Mouse (Mus musculus): ENCODE measurements around the gene E130311K13Rik. TPM values are rescaled to one million over a fixed set of nuclear protein-coding genes. Genes with fewer than 3 reads are reported as not detected.

Gene E130311K13Rik
- polyA plus RNA-seq, 1 experiment from 2014 or later: 8.2 TPM

GRCm38 (mm10) chr3:63871249-63871648 is 58.0 kb downstream of the E130311K13Rik start:
- Histone ChIP-seq H3K9me3 (ENCODE audit: control insufficient read depth, low read length) (no peaks in the 10 kb centered on the region), H3K4me1 (ENCODE audit: control insufficient read depth, insufficient read depth, low read length) (no peaks in the 10 kb centered on the region), H3K27me3 (ENCODE audit: control insufficient read depth, insufficient read depth, low read length) (no peaks in the 10 kb centered on the region), H3K4me2 (ENCODE audit: low read depth, low read length) (no peak overlapping the region), H3K27ac (ENCODE audit: low read depth, low read length) (no peak overlapping the region), H3K9ac (replicated peaks; ENCODE audit: low read depth, low read length) (no peak overlapping the region), H3K36me3 (ENCODE audit: control insufficient read depth, insufficient read depth, low read length) (no peaks in the 10 kb centered on the region), H3K4me3 (ENCODE audit: low read depth, low read length) (no peak overlapping the region)
- WGBS: 12% methylated on average over 2 of the region's 2 CpGs
- ATAC-seq (ENCODE audit: low read depth): no peak

DNA sequence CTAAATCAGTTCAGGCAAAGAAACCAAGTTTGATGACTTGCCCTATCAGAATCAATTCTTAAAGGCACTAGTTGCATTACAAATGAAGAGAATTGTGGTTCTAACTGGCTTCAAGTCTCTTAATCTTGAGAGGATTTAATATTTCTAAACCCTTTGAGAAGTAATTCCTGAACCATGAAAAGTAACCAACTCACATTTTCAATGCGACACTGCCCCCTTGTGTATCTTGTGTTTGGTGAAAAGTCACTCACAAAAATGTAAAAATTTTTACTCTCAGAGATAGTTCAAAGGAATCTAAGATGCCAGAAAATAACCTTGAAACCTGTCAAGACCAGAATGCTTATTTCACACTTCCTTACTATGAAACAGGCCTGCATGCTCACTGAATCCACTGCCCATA is 61.0 kb downstream of the E130311K13Rik start:
- H3K9me3 ChIP-seq (ENCODE audit: control insufficient read depth, low read length): no peaks in the 10 kb centered on the region
- H3K27ac ChIP-seq (ENCODE audit: low read depth, low read length): no peak overlapping the region
- WGBS: 81% methylated on average over 1 of the region's 1 CpGs
- H3K4me3 ChIP-seq (ENCODE audit: low read depth, low read length): no peak overlapping the region
- H3K4me2 ChIP-seq (ENCODE audit: low read depth, low read length): no peak overlapping the region
- no peaks in the 10 kb centered on the region for H3K36me3 ChIP-seq (ENCODE audit: control insufficient read depth, insufficient read depth, low read length)
- no peaks in the 10 kb centered on the region for H3K27me3 ChIP-seq (ENCODE audit: control insufficient read depth, insufficient read depth, low read length)
- no peaks in the 10 kb centered on the region for H3K4me1 ChIP-seq (ENCODE audit: control insufficient read depth, insufficient read depth, low read length)
- no peak for ATAC-seq (ENCODE audit: low read depth)
- H3K9ac ChIP-seq (replicated peaks; ENCODE audit: low read depth, low read length): no peak overlapping the region

GRCm38 (mm10) chr3:63865069-63865468 is 64.2 kb downstream of the E130311K13Rik start:
- H3K9me3 ChIP-seq (ENCODE audit: control insufficient read depth, low read length): no peaks in the 10 kb centered on the region
- WGBS: 74% methylated on average over 2 of the region's 2 CpGs
- no peak overlapping the region for H3K4me2 ChIP-seq (ENCODE audit: low read depth, low read length)
- H3K36me3 ChIP-seq (ENCODE audit: control insufficient read depth, insufficient read depth, low read length): no peaks in the 10 kb centered on the region
- H3K9ac ChIP-seq (replicated peaks; ENCODE audit: low read depth, low read length): no peak overlapping the region
- no peak for ATAC-seq (ENCODE audit: low read depth)
- H3K4me1 ChIP-seq (ENCODE audit: control insufficient read depth, insufficient read depth, low read length): no peaks in the 10 kb centered on the region
- H3K4me3 ChIP-seq (ENCODE audit: low read depth, low read length): no peak overlapping the region
- no peak overlapping the region for H3K27ac ChIP-seq (ENCODE audit: low read depth, low read length)
- H3K27me3 ChIP-seq (ENCODE audit: control insufficient read depth, insufficient read depth, low read length): no peaks in the 10 kb centered on the region

Other genes with a start within 250 kb of the E130311K13Rik start
- gene Plch1, start 30.0 kb downstream of the E130311K13Rik start, polyA plus RNA-seq (2014; fragmentation: Nextera tagmentation; extraction: Ambion mirVana): 13.4 and 14.3 TPM in 2 replicates
- 18.2 and 19.8 TPM in 2 replicates for gene Slc33a1, start 35.3 kb upstream of the E130311K13Rik start, polyA plus RNA-seq (2014; fragmentation: Nextera tagmentation; extraction: Ambion mirVana)
- gene Gmps, start 46.6 kb upstream of the E130311K13Rik start, polyA plus RNA-seq (2014; fragmentation: Nextera tagmentation; extraction: Ambion mirVana): 49.9 and 54.6 TPM in 2 replicates
- gene Vmn2r1, start 152.1 kb upstream of the E130311K13Rik start, polyA plus RNA-seq (2014; fragmentation: Nextera tagmentation; extraction: Ambion mirVana): 0.18 and 0.20 TPM in 2 replicates
- 0.05 and 0.11 TPM in 2 replicates for gene Vmn2r2, start 212.5 kb upstream of the E130311K13Rik start, polyA plus RNA-seq (2014; fragmentation: Nextera tagmentation; extraction: Ambion mirVana)

Measured in neural tube, embryonic 14.5 days (tissue).